Mouse (Mus musculus): Measurements from ENCODE around the gene Gm29289.
"Not testable (repeated sequence)": the region's sequence is repeated elsewhere in the genome, so short reads cannot be mapped to it uniquely, and the experiment has no call there.

Gm29289 gene

GRCm38 (mm10) chrY:2932282-2932681 is at the start of gene Gm29289:
Gm29289 (plus strand) TSS chrY:2932582.
- DNase-seq (ENCODE audit: low spot score) = not testable (repeated sequence)

GRCm38 (mm10) chrY:2900689-2901088 is 31.7 kb upstream of the Gm29289 start, which contains the start of gene Gm10352:
Gm10352 (plus strand) TSS chrY:2900989.
- not testable (repeated sequence) for DNase-seq (ENCODE audit: low spot score)

Data from yolk sac, embryonic 10.5 days (tissue).